Mouse (Mus musculus): ENCODE data around the gene Vmn2r112. TPM values are rescaled to one million over a fixed set of nuclear protein-coding genes. Genes with fewer than 3 reads are reported as not detected.
"Not testable (repeated sequence)": the region's sequence is repeated elsewhere in the genome, so short reads cannot be mapped to it uniquely, and the experiment has no call there.

The Vmn2r112 gene
- total RNA-seq (2014; rRNA removed) (not detected in 2 replicates), polyA plus RNA-seq (2015; fragmentation: Nextera tagmentation; extraction: Ambion mirVana) (not detected in 2 replicates)

GRCm38 (mm10) chr17:22600651-22601050 is at the start of gene Vmn2r112:
Vmn2r112 (plus strand) TSS chr17:22600951.
- ATAC-seq, result not testable (repeated sequence)

GRCm38 (mm10) chr17:22573382-22573781 is 27.4 kb upstream of the Vmn2r112 start, which contains the start of gene Vmn2r111:
Vmn2r111 (minus strand) TSS chr17:22573482.
- H3K4me2 ChIP-seq (ENCODE audit: low read depth); H3K27ac ChIP-seq (ENCODE audit: low read depth, low read length); H3K9me3 ChIP-seq (ENCODE audit: low read length); DNase-seq; H3K9ac ChIP-seq; H3K36me3 ChIP-seq (ENCODE audit: insufficient read depth); ATAC-seq; H3K4me1 ChIP-seq (ENCODE audit: insufficient read depth); H3K4me3 ChIP-seq (ENCODE audit: low read depth, low read length); H3K27me3 ChIP-seq (ENCODE audit: insufficient read depth, low read length): not testable (repeated sequence)
- WGBS, result 58% methylated on average over 1 of the region's 1 CpGs

More at GRCm38 (mm10) chr17:22600651-22601050, at the start of gene Vmn2r112:
- not testable (repeated sequence) for H3K4me1 ChIP-seq (ENCODE audit: insufficient read depth); H3K4me2 ChIP-seq (ENCODE audit: low read depth); DNase-seq; H3K36me3 ChIP-seq (ENCODE audit: insufficient read depth); H3K27ac ChIP-seq (ENCODE audit: low read depth, low read length); H3K4me3 ChIP-seq (ENCODE audit: low read depth, low read length); H3K9ac ChIP-seq; H3K27me3 ChIP-seq (ENCODE audit: insufficient read depth, low read length); H3K9me3 ChIP-seq (ENCODE audit: low read length)

GRCm38 (mm10) chr17:22630646-22631045 is 29.9 kb downstream of the Vmn2r112 start:
- Histone ChIP-seq H3K4me1 (ENCODE audit: insufficient read depth) (no peaks in the 10 kb centered on the region), H3K36me3 (ENCODE audit: insufficient read depth) (no peaks in the 10 kb centered on the region), H3K9me3 (ENCODE audit: low read length) (0 out of 2 replicates have a peak, but pooled peaks cover 3% of the 10 kb centered on the region), H3K4me2 (ENCODE audit: low read depth) (no peak overlapping the region), H3K27me3 (ENCODE audit: insufficient read depth, low read length) (no peaks in the 10 kb centered on the region), H3K27ac (ENCODE audit: low read depth, low read length) (no peak overlapping the region), H3K4me3 (ENCODE audit: low read depth, low read length) (no peak overlapping the region), H3K9ac (no peak overlapping the region)
- ATAC-seq (no peak), DNase-seq (no peak)
- no peak for TF ChIP-seq CTCF (IDR thresholded peaks at IDR 0.05; ENCODE audit: low read depth)
- WGBS, result 73% methylated on average over 1 of the region's 1 CpGs

Other genes with a start within 250 kb of the Vmn2r112 start
- gene Zfp944, start 239.6 kb upstream of the Vmn2r112 start, total RNA-seq (2014; rRNA removed), result 12.1 and 12.9 TPM in 2 replicates
- gene Zfp944, start 239.6 kb upstream of the Vmn2r112 start, polyA plus RNA-seq (2015; fragmentation: Nextera tagmentation; extraction: Ambion mirVana), result 10.1 and 11.6 TPM in 2 replicates
- gene Zfp758, start 239.5 kb upstream of the Vmn2r112 start, total RNA-seq (2014; rRNA removed), result 10.0 and 10.7 TPM in 2 replicates
- 3.8 and 6.3 TPM in 2 replicates for gene Zfp758, start 239.5 kb upstream of the Vmn2r112 start, polyA plus RNA-seq (2015; fragmentation: Nextera tagmentation; extraction: Ambion mirVana)
- gene Zfp946, start 176.7 kb upstream of the Vmn2r112 start, total RNA-seq (2014; rRNA removed), result 16.8 and 18.1 TPM in 2 replicates
- gene Zfp946, start 176.7 kb upstream of the Vmn2r112 start, polyA plus RNA-seq (2015; fragmentation: Nextera tagmentation; extraction: Ambion mirVana), result 18.3 and 25.1 TPM in 2 replicates
- not detected in 2 replicates for gene Vmn2r111, start 27.5 kb upstream of the Vmn2r112 start, total RNA-seq (2014; rRNA removed)
- gene Vmn2r111, start 27.5 kb upstream of the Vmn2r112 start, polyA plus RNA-seq (2015; fragmentation: Nextera tagmentation; extraction: Ambion mirVana), result not detected in 2 replicates

Data from forebrain, postnatal 0 days (tissue).